Mouse (Mus musculus) MEL (cell line): ENCODE data around the gene Gm498. TPM values are rescaled to one million over a fixed set of nuclear protein-coding genes. Genes with fewer than 3 reads are reported as not detected.

Experiments used
- DNase-seq: peaks from one replicate; pipeline ENCODE4 v3.0.0; 2011; ENCODE audit warnings: low read depth, low spot score
- H3K27ac ChIP-seq: 2 replicates; pipeline ENCODE4 v1.5.1; 2012; ENCODE audit warnings: low read depth, mild to moderate bottlenecking, control low read depth, low read length, moderate library complexity; ENCODE audit not compliant: control insufficient read depth
- H3K27me3 ChIP-seq, 2 experiments: fragments of 150-350 bp in 1 of 2; sonication (generic) in 1 of 2; 2 replicates each; pipeline ENCODE4 v1.6.1; 2012; ENCODE audit warnings: low read length in 2 of 2, mild to moderate bottlenecking in 2 of 2, improper control_type of control experiment in 1 of 2, moderate library complexity in 1 of 2; ENCODE audit not compliant: insufficient read depth in 2 of 2, control insufficient read depth in 1 of 2
- H3K36me3 ChIP-seq, 2 experiments: 2 replicates each; pipeline ENCODE4 v1.6.1; 2012 to 2014; ENCODE audit warnings: low read length in 2 of 2, improper control_type of control experiment in 1 of 2, inconsistent platforms in 1 of 2, mild to moderate bottlenecking in 1 of 2; ENCODE audit not compliant: insufficient read depth in 2 of 2, control insufficient read depth in 1 of 2
- H3K4me1 ChIP-seq, 2 experiments: fragments of 150-350 bp in 1 of 2; sonication (generic) in 1 of 2; 2 replicates each; pipeline ENCODE4 v1.6.1; 2012; ENCODE audit warnings: low read length in 2 of 2, improper control_type of control experiment in 1 of 2, mild to moderate bottlenecking in 1 of 2; ENCODE audit not compliant: insufficient read depth in 2 of 2, control insufficient read depth in 1 of 2
- H3K4me3 ChIP-seq, 2 experiments: fragments of 150-350 bp in 1 of 2; sonication (generic) in 1 of 2; 2 replicates each; pipeline ENCODE4 v1.5.1; 2012; ENCODE audit warnings: low read depth in 2 of 2, low read length in 2 of 2, mild to moderate bottlenecking in 2 of 2, moderate library complexity in 2 of 2, control low read depth in 1 of 2, improper control_type of control experiment in 1 of 2; ENCODE audit not compliant: control insufficient read depth in 1 of 2, insufficient read depth in 1 of 2
- H3K79me2 ChIP-seq: 2 replicates; pipeline ENCODE4 v1.6.1; 2012; ENCODE audit warnings: mild to moderate bottlenecking, low read length, moderate library complexity; ENCODE audit not compliant: control insufficient read depth, poor library complexity, insufficient read depth
- H3K9ac ChIP-seq: 2 replicates; pipeline ENCODE4 v1.6.1; 2012; ENCODE audit warnings: low read depth, mild to moderate bottlenecking, control low read depth, low read length, moderate library complexity; ENCODE audit not compliant: control insufficient read depth, poor library complexity, severe bottlenecking
- H3K9me3 ChIP-seq: fragments of 150-350 bp; sonication (generic); replicated peaks from 2 replicates; pipeline ENCODE4 v1.6.1; 2012; ENCODE audit warnings: mild to moderate bottlenecking, low read length, improper control_type of control experiment, moderate library complexity; ENCODE audit not compliant: insufficient read depth
- BHLHE40 ChIP-seq: IDR thresholded peaks from 2 replicates; pipeline ENCODE4 v1.6.1; 2012; ENCODE audit warnings: low read depth, mild to moderate bottlenecking, inconsistent platforms, low read length, improper control_type of control experiment, borderline replicate concordance
- CHD2 ChIP-seq: IDR thresholded peaks from 2 replicates; pipeline ENCODE4 v1.6.1; 2011; ENCODE audit warnings: low read length, improper control_type of control experiment
- CTCF ChIP-seq, 3 experiments: IDR thresholded peaks in 2 of 3; conservative IDR thresholded peaks in 1 of 3; 2 replicates each; pipeline ENCODE4 v1.5.1; 2011 to 2012; ENCODE audit warnings: low read length in 3 of 3, low read depth in 2 of 3, mild to moderate bottlenecking in 2 of 3, improper control_type of control experiment in 1 of 3, inconsistent platforms in 1 of 3, mixed read lengths in 1 of 3, moderate library complexity in 1 of 3; ENCODE audit not compliant: control insufficient read depth in 1 of 3, insufficient read depth in 1 of 3, poor library complexity in 1 of 3, severe bottlenecking in 1 of 3
- E2F4 ChIP-seq: IDR thresholded peaks from 2 replicates; pipeline ENCODE4 v1.6.1; 2011; ENCODE audit warnings: low read depth, low read length, improper control_type of control experiment, borderline replicate concordance
- ETS1 ChIP-seq: IDR thresholded peaks from 2 replicates; pipeline ENCODE4 v1.6.1; 2012; ENCODE audit warnings: low read depth, mild to moderate bottlenecking, inconsistent platforms, low read length, improper control_type of control experiment, moderate library complexity
- GATA1 ChIP-seq: IDR thresholded peaks from 2 replicates; pipeline ENCODE4 v1.6.1; 2011; ENCODE audit warnings: low read depth, low read length, improper control_type of control experiment
- HCFC1 ChIP-seq: IDR thresholded peaks from 2 replicates; pipeline ENCODE4 v1.6.1; 2012; ENCODE audit warnings: low read depth, mild to moderate bottlenecking, inconsistent platforms, low read length, improper control_type of control experiment, moderate library complexity
- JUND ChIP-seq: IDR thresholded peaks from 2 replicates; pipeline ENCODE4 v1.6.1; 2011; ENCODE audit warnings: low read depth, mild to moderate bottlenecking, improper control_type of control experiment, low read length
- KAT2A ChIP-seq: conservative IDR thresholded peaks from 2 replicates; pipeline ENCODE4 v1.6.1; 2012; ENCODE audit warnings: low read depth, low read length, improper control_type of control experiment, inconsistent platforms
- MAFK ChIP-seq: IDR thresholded peaks from 2 replicates; pipeline ENCODE4 v1.6.1; 2011; ENCODE audit warnings: low read depth, mild to moderate bottlenecking, low read length, improper control_type of control experiment, borderline replicate concordance
- MAZ ChIP-seq: IDR thresholded peaks from 2 replicates; pipeline ENCODE4 v1.6.1; 2012; ENCODE audit warnings: low read depth, mild to moderate bottlenecking, inconsistent platforms, low read length, improper control_type of control experiment
- MEF2A ChIP-seq: IDR thresholded peaks from 2 replicates; pipeline ENCODE4 v1.6.1; 2014; ENCODE audit warnings: low read depth, mild to moderate bottlenecking, inconsistent platforms, low read length, improper control_type of control experiment; ENCODE audit not compliant: poor library complexity, insufficient replicate concordance, severe bottlenecking; ENCODE audit errors: extremely low read depth
- MYB ChIP-seq: IDR thresholded peaks from 2 replicates; pipeline ENCODE4 v1.6.1; 2011; ENCODE audit warnings: mild to moderate bottlenecking, low read depth, low read length, improper control_type of control experiment
- NELFE ChIP-seq: IDR thresholded peaks from 2 replicates; pipeline ENCODE4 v1.6.1; 2011; ENCODE audit warnings: low read depth, low read length, improper control_type of control experiment
- NRF1 ChIP-seq: IDR thresholded peaks from 2 replicates; pipeline ENCODE4 v1.6.1; 2014; ENCODE audit warnings: low read depth, mild to moderate bottlenecking, inconsistent platforms, low read length, improper control_type of control experiment, moderate library complexity; ENCODE audit not compliant: poor library complexity, insufficient read depth, severe bottlenecking
- POLR2AphosphoS2 ChIP-seq: IDR thresholded peaks from 2 replicates; pipeline ENCODE4 v1.6.1; 2011; ENCODE audit warnings: low read length, improper control_type of control experiment
- POLR2AphosphoS5 ChIP-seq: IDR thresholded peaks from 2 replicates; pipeline ENCODE4 v1.6.1; 2012; ENCODE audit warnings: low read depth, borderline replicate concordance, mild to moderate bottlenecking, inconsistent platforms, low read length, moderate library complexity, mixed read lengths
- RAD21 ChIP-seq: IDR thresholded peaks from 2 replicates; pipeline ENCODE4 v1.6.1; 2011; ENCODE audit warnings: mild to moderate bottlenecking, low read depth, low read length, improper control_type of control experiment
- SIN3A ChIP-seq: IDR thresholded peaks from 2 replicates; pipeline ENCODE4 v1.6.1; 2012; ENCODE audit warnings: low read length, improper control_type of control experiment, inconsistent platforms
- SMC3 ChIP-seq: IDR thresholded peaks from 2 replicates; pipeline ENCODE4 v1.6.1; 2011; ENCODE audit warnings: low read depth, low read length, improper control_type of control experiment
- TBP ChIP-seq: IDR thresholded peaks from 2 replicates; pipeline ENCODE4 v1.8.0; 2011; ENCODE audit warnings: low read depth, low read length, improper control_type of control experiment
- TCF12 ChIP-seq: IDR thresholded peaks from 2 replicates; pipeline ENCODE4 v1.6.1; 2014; ENCODE audit warnings: low read depth, mild to moderate bottlenecking, inconsistent platforms, low read length, improper control_type of control experiment, moderate library complexity
- UBTF ChIP-seq: IDR thresholded peaks from 2 replicates; pipeline ENCODE4 v1.6.1; 2012; ENCODE audit warnings: low read depth, mild to moderate bottlenecking, inconsistent platforms, low read length, improper control_type of control experiment, moderate library complexity, borderline replicate concordance; ENCODE audit not compliant: insufficient read depth
- USF1 ChIP-seq: IDR thresholded peaks from 2 replicates; pipeline ENCODE4 v1.6.1; 2014; ENCODE audit warnings: low read depth, mild to moderate bottlenecking, inconsistent platforms, low read length, improper control_type of control experiment, moderate library complexity
- ZKSCAN1 ChIP-seq: IDR thresholded peaks from 2 replicates; pipeline ENCODE4 v1.6.1; 2012; ENCODE audit warnings: low read depth, mild to moderate bottlenecking, inconsistent platforms, low read length, improper control_type of control experiment, moderate library complexity
- ZMIZ1 ChIP-seq: IDR thresholded peaks from 2 replicates; pipeline ENCODE4 v1.6.1; 2012; ENCODE audit warnings: low read depth, mild to moderate bottlenecking, inconsistent platforms, low read length, improper control_type of control experiment, moderate library complexity
- polyA plus RNA-seq, 2 experiments: library from polyadenylated mRNA; stranded (reverse) in 1 of 2; unstranded in 1 of 2; fragments of >175 nt in 1 of 2; fragments of >200 nt in 1 of 2; gene quantifications; 2 replicates each; pipeline versions ENCODE4 v1.2.1 to v1.2.4; 2012; ENCODE audit warnings: low replicate concordance in 2 of 2, low read depth in 1 of 2; ENCODE audit not compliant: insufficient read length in 2 of 2, insufficient read depth in 1 of 2, missing spikeins in 1 of 2
- total RNA-seq: library from RNA; depleted of rRNA; stranded (reverse); fragments of 300-350 nt; gene quantifications from 2 replicates; pipeline ENCODE4 v1.2.3, GENCODE M21; 2012

Gm498 gene
- total and polyA plus RNA-seq, 3 experiments = not detected

DNA sequence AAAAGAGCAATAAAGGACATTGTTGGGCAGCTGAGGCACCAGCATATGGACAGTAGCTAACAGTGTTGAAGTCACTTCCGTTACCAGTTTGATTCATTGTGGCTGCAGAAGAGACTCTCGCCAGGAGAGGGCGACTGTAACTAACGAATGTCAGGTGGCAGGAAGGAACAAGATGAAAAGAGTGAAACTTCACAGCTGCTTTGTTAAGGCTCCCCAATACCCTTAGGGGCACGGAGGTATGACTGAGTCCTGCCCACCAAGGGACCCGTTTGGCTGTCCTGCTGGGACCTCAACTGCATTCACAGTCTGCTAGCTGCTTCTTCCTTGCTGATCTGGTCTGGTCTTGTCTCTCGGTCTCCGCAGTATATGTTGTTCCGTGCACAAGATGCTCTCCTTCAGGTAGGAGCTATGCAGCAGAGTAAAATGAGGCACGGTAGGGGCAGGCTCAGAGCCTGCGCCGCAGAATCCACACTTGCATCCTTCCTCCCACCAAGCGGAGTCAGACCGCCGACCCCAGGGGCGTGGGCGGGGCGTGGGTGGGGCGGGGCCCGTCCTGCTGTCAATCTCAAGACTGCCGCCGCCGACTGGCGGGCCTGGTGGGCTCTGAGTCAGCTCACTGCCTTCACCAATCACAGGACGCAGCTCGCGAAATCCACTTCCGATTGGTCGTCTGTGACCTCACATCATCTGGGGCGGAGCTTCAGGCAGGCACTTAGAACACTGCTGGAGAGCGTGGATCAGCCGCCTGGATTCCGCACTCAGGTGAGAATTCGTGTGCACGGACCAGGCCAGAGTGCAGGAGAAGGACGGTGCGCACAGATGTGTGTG is 36.9 kb upstream of the Gm498 start (continued):
- TF ChIP-seq POLR2AphosphoS2 = peak; percentile 70; the same call in 1 of the 2 replicates
- TF ChIP-seq UBTF = no peak
- TF ChIP-seq MAZ = no peak
- no peak; the same call in 1 of the 2 replicates for TF ChIP-seq TCF12
- TF ChIP-seq, all 39 proteins: peak for 20

DNA sequence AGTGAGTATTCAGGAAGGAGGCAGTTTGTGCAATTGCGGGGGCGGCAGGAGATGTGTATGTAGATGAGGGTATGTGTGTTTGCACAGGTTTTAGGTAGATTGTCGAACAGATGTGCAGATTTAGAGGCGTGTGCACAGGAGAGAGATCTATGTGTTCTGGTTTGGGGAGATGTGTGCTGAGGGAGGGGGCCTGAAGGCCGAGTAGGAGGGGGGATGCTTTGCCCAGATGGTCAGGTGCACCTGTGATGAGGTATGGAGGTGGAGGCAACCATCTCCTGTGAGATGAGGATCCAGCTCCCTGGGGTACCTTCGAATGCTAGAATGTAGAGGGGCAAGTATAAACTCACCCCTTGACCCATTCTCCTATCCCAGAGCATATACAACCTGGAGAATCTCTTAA is 36.2 kb upstream of the Gm498 start:
- DNase-seq = no peak
- TF ChIP-seq TBP (no peak), JUND (no peak), ZMIZ1 (no peak), NRF1 (no peak), MYB (no peak), GATA1 (no peak), NELFE (no peak), BHLHE40 (no peak), USF1 (no peak), ETS1 (no peak), SMC3 (no peak), UBTF (no peak)
- TF ChIP-seq, all 39 proteins: peak for 0
- Histone ChIP-seq H3K4me3 (peak overlapping the region; percentile 73 to 89), H3K27me3 (no peaks in the 10 kb centered on the region), H3K27ac (no peak overlapping the region), H3K79me2 (peaks cover 4% of the 10 kb centered on the region; the same call in 1 of the 2 replicates), H3K9ac (peak overlapping the region; percentile 67), H3K9me3 (no peaks in the 10 kb centered on the region), H3K36me3 (peaks cover 0 to 3% of the 10 kb centered on the region in 2 experiments; a peak in 2 of 4 replicates), H3K4me1 (peaks cover 0 to 6% of the 10 kb centered on the region in 2 experiments; a peak in 3 of 4 replicates)

DNA sequence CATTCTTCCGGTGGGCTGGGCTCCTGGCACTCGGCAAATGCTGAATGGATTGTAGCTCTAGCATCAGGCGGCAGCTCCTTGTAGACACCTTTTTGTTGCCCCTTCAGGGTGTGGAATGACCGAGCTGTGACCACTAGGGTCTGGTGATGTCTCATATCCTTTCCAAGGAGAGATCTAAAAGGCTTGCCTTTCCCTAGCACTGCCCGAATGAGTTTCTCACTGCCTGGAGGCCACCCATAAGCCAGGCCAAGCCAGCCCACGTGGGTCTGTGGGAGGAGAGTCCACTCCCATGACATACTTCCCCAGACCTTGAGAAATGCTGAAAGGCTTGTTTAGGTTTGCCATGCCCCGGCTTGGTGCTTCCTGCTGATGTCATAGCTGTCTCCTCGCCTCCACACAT is 34.4 kb upstream of the Gm498 start:
- Histone ChIP-seq H3K36me3 (peaks cover 0 to 3% of the 10 kb centered on the region in 2 experiments; a peak in 3 of 4 replicates), H3K27ac (no peak overlapping the region)
- no peak for TF ChIP-seq JUND
- no peak for TF ChIP-seq GATA1
- no peak for TF ChIP-seq POLR2AphosphoS5
- TF ChIP-seq BHLHE40 = no peak
- TF ChIP-seq ZKSCAN1 = no peak
- no peak for TF ChIP-seq MEF2A
- TF ChIP-seq CHD2 = no peak
- TF ChIP-seq MAFK = no peak
- TF ChIP-seq ZMIZ1 = no peak
- no peak for TF ChIP-seq KAT2A
- TF ChIP-seq CTCF (IDR thresholded peaks at IDR 0.05 in 2 of 3, conservative IDR thresholded peaks at IDR 0.05 in 1 of 3; ENCODE audit: control insufficient read depth in 1 of 3, insufficient read depth in 1 of 3, low read depth in 2 of 3, low read length in 3 of 3, poor library complexity in 1 of 3, severe bottlenecking in 1 of 3) = no peak
- TF ChIP-seq E2F4 = no peak
- no peak for TF ChIP-seq SIN3A
- TF ChIP-seq RAD21 = no peak
- no peak for TF ChIP-seq HCFC1
- TF ChIP-seq, all 39 proteins: peak for 0
- DNase-seq = no peak
- Histone ChIP-seq H3K4me3 (no peak overlapping the region), H3K9ac (no peak overlapping the region), H3K27me3 (no peaks in the 10 kb centered on the region), H3K9me3 (no peaks in the 10 kb centered on the region), H3K4me1 (peaks cover 0 to 6% of the 10 kb centered on the region in 2 experiments; a peak in 3 of 4 replicates), H3K79me2 (peaks cover 4% of the 10 kb centered on the region; the same call in 1 of the 2 replicates)
